Mouse (Mus musculus) heart, embryonic 11.5 days (tissue): Measurements from ENCODE around the gene Ppp1r1b. TPM values are rescaled to one million over a fixed set of nuclear protein-coding genes. Genes with fewer than 3 reads are reported as not detected.

ENCODE experiments used
- ATAC-seq: fragments of 200-750 bp; cut with Nextera tagmentation; replicated peaks from 2 replicates; pipeline ENCODE4 v1.8.0; 2017; ENCODE audit warnings: moderate library complexity; ENCODE audit not compliant: insufficient number of reproducible peaks, low FRiP score, low TSS enrichment
- H3K27ac ChIP-seq: fragments of 300-500 bp; sonication (generic); 2 replicates; pipeline ENCODE4 v1.5.1; 2014; ENCODE audit warnings: mild to moderate bottlenecking, low read depth, low read length
- H3K27me3 ChIP-seq: fragments of 300-500 bp; sonication (generic); 2 replicates; pipeline ENCODE4 v1.6.1; 2014; ENCODE audit warnings: mild to moderate bottlenecking, low read length, mixed read lengths; ENCODE audit not compliant: control insufficient read depth, insufficient read depth
- H3K36me3 ChIP-seq: fragments of 300-500 bp; sonication (generic); 2 replicates; pipeline ENCODE4 v1.6.1; 2014; ENCODE audit warnings: mild to moderate bottlenecking, low read length, moderate library complexity, mixed read lengths; ENCODE audit not compliant: control insufficient read depth, insufficient read depth
- H3K4me1 ChIP-seq: fragments of 300-500 bp; sonication (generic); 2 replicates; pipeline ENCODE4 v1.6.1; 2014; ENCODE audit warnings: low read length; ENCODE audit not compliant: control insufficient read depth, insufficient read depth
- H3K4me2 ChIP-seq: fragments of 300-500 bp; sonication (generic); 2 replicates; pipeline ENCODE4 v1.6.1; 2014; ENCODE audit warnings: mild to moderate bottlenecking, moderate library complexity
- H3K4me3 ChIP-seq: fragments of 300-500 bp; sonication (generic); 2 replicates; pipeline ENCODE4 v1.5.1; 2014; ENCODE audit warnings: low read depth, low read length
- H3K9ac ChIP-seq: fragments of 300-500 bp; sonication (generic); 2 replicates; pipeline ENCODE4 v1.6.1; 2014; ENCODE audit warnings: mild to moderate bottlenecking, low read depth, low read length, moderate library complexity
- H3K9me3 ChIP-seq: fragments of 300-500 bp; sonication (generic); replicated peaks from 2 replicates; pipeline ENCODE4 v1.6.1; 2016; ENCODE audit warnings: low read length; ENCODE audit not compliant: control insufficient read depth
- WGBS: fragments of 180-500 bp; shearing (Covaris S2); extraction: QIAGEN DNeasy Blood & Tissue Kit; methylation state at CpG from one replicate; pipeline ENCODE4 v1.1.7; 2014; ENCODE audit not compliant: insufficient replicate concordance; 5-methylcytosine and 5-hydroxymethylcytosine counted together
- polyA plus RNA-seq: library from polyadenylated mRNA; unstranded; fragments of >200 nt; fragmentation: Nextera tagmentation; extraction: Ambion mirVana; gene quantifications from 2 replicates; pipeline ENCODE4 v1.2.1, GENCODE M21; 2014

The Ppp1r1b gene
- polyA plus RNA-seq, 1 experiment from 2014 or later = 13.6 TPM

GRCm38 (mm10) chr11:98331401-98331800 lies 16.8 kb upstream of the Ppp1r1b start:
- ATAC-seq = no peak
- H3K36me3 ChIP-seq = no peaks in the 10 kb centered on the region

GRCm38 (mm10) chr11:98332186-98332585 lies 16.0 kb upstream of the Ppp1r1b start:
- 73% methylated on average over 3 of the region's 3 CpGs for WGBS
- Histone ChIP-seq H3K9ac (no peak overlapping the region), H3K27ac (no peak overlapping the region), H3K4me1 (peaks cover 23% of the 10 kb centered on the region), H3K4me2 (no peak overlapping the region), H3K36me3 (no peaks in the 10 kb centered on the region), H3K4me3 (no peak overlapping the region), H3K27me3 (peaks cover 99% of the 10 kb centered on the region), H3K9me3 (no peaks in the 10 kb centered on the region)
- no peak for ATAC-seq

More at GRCm38 (mm10) chr11:98331401-98331800, 16.8 kb upstream of the Ppp1r1b start:
- WGBS = 61% methylated on average over 1 of the region's 1 CpGs
- no peak overlapping the region for H3K4me2 ChIP-seq
- H3K4me3 ChIP-seq = no peak overlapping the region
- peaks cover 99% of the 10 kb centered on the region for H3K27me3 ChIP-seq
- H3K9me3 ChIP-seq = no peaks in the 10 kb centered on the region
- H3K27ac ChIP-seq = no peak overlapping the region
- H3K4me1 ChIP-seq = peaks cover 29% of the 10 kb centered on the region
- H3K9ac ChIP-seq = no peak overlapping the region

- no peak overlapping the region for H3K27ac ChIP-seq
- no peak overlapping the region for H3K4me3 ChIP-seq
- H3K9ac ChIP-seq = no peak overlapping the region
- no peaks in the 10 kb centered on the region for H3K36me3 ChIP-seq
- 65% methylated on average over 4 of the region's 4 CpGs for WGBS
- no peaks in the 10 kb centered on the region for H3K9me3 ChIP-seq
- no peak for ATAC-seq
- peaks cover 17% of the 10 kb centered on the region for H3K4me1 ChIP-seq
- H3K4me2 ChIP-seq = no peak overlapping the region
- peaks cover 99% of the 10 kb centered on the region for H3K27me3 ChIP-seq
Measured at GRCm38 (mm10) chr11:98332841-98333240, 15.4 kb upstream of the Ppp1r1b start.

- no peak overlapping the region for H3K27ac ChIP-seq
- H3K4me3 ChIP-seq = no peak overlapping the region
- WGBS = 65% methylated on average over 10 of the region's 10 CpGs
- peaks cover 99% of the 10 kb centered on the region for H3K27me3 ChIP-seq
- no peaks in the 10 kb centered on the region for H3K9me3 ChIP-seq
- peaks cover 12% of the 10 kb centered on the region for H3K4me1 ChIP-seq
- no peaks in the 10 kb centered on the region for H3K36me3 ChIP-seq
- no peak overlapping the region for H3K9ac ChIP-seq
- ATAC-seq = no peak
- H3K4me2 ChIP-seq = no peak overlapping the region
Measured at GRCm38 (mm10) chr11:98333263-98333696, 14.9 kb upstream of the Ppp1r1b start.

- WGBS = 2% methylated on average over 33 of the region's 41 CpGs
- peak; percentile 43; the same call in 1 of the 2 replicates for ATAC-seq
- no peak overlapping the region for H3K9ac ChIP-seq
- peaks cover 99% of the 10 kb centered on the region for H3K27me3 ChIP-seq
- no peaks in the 10 kb centered on the region for H3K9me3 ChIP-seq
- H3K27ac ChIP-seq = no peak overlapping the region
- peak overlapping the region; percentile 25; the same call in 1 of the 2 replicates for H3K4me3 ChIP-seq
- peak overlapping the region; percentile 41 for H3K4me2 ChIP-seq
- H3K36me3 ChIP-seq = no peaks in the 10 kb centered on the region
- H3K4me1 ChIP-seq = peaks cover 13% of the 10 kb centered on the region
Measured at GRCm38 (mm10) chr11:98333981-98334741, 14.0 kb upstream of the Ppp1r1b start.

- H3K27me3 ChIP-seq = peaks cover 99% of the 10 kb centered on the region
- H3K4me1 ChIP-seq = peaks cover 13% of the 10 kb centered on the region
- no peak overlapping the region for H3K4me3 ChIP-seq
- no peak overlapping the region for H3K9ac ChIP-seq
- ATAC-seq = no peak
- H3K9me3 ChIP-seq = no peaks in the 10 kb centered on the region
- WGBS = 4% methylated on average over 9 of the region's 9 CpGs
- H3K36me3 ChIP-seq = no peaks in the 10 kb centered on the region
- no peak overlapping the region for H3K4me2 ChIP-seq
- no peak overlapping the region for H3K27ac ChIP-seq
Measured at GRCm38 (mm10) chr11:98335250-98335649, 13.0 kb upstream of the Ppp1r1b start.

- no peaks in the 10 kb centered on the region for H3K36me3 ChIP-seq
- no peak overlapping the region for H3K9ac ChIP-seq
- no peak overlapping the region for H3K4me3 ChIP-seq
- H3K27me3 ChIP-seq = peaks cover 97% of the 10 kb centered on the region
- ATAC-seq = no peak
- peaks cover 13% of the 10 kb centered on the region for H3K4me1 ChIP-seq
- no peak overlapping the region for H3K4me2 ChIP-seq
- H3K27ac ChIP-seq = no peak overlapping the region
- 22% methylated on average over 13 of the region's 13 CpGs for WGBS
- H3K9me3 ChIP-seq = no peaks in the 10 kb centered on the region
Measured at GRCm38 (mm10) chr11:98336245-98337107, 11.7 kb upstream of the Ppp1r1b start.

- ATAC-seq = no peak
- Histone ChIP-seq H3K9ac (peak overlapping the region; percentile 44; the same call in 1 of the 2 replicates), H3K36me3 (no peaks in the 10 kb centered on the region), H3K27ac (no peak overlapping the region), H3K4me1 (peaks cover 13% of the 10 kb centered on the region), H3K27me3 (peaks cover 88% of the 10 kb centered on the region), H3K4me2 (peak overlapping the region; percentile 91), H3K4me3 (peak overlapping the region; percentile 47), H3K9me3 (no peaks in the 10 kb centered on the region)
- WGBS = under 1% methylated on average over 56 of the region's 57 CpGs
Measured at GRCm38 (mm10) chr11:98338507-98338961, 9.7 kb upstream of the Ppp1r1b start.
